Mouse (Mus musculus) right cerebral cortex, postnatal 4 days (tissue): ENCODE measurements around the gene Pars2.
A peak's percentile ranks its signal among the peaks of the same experiment; 100 is the strongest.

Experiments
- DNase-seq: peaks from one replicate; pipeline ENCODE4 v3.0.0-alpha.2; 2022

Pars2 gene

GRCm38 (mm10) chr4:106643483-106644217 lies 7.2 kb upstream of the Pars2 start:
- no peak for DNase-seq

DNA sequence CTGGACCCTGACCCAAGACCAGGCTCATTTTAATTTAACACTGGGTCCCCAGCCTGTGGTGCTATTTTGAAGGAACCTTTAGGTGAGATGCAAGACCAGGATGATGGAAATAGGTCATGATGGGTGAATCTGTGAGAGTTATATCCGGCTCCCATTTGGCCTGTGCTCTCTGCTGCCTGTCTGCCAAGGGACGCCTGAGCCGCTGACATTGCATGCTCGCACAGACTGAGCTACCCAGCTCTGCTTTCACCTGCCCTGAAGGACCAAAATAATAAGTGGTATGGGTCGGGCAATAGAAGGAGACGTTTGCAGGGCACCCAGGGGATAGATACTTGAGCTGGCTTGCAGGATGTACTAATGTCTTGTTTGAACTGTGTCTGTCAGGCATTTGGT lies 6.7 kb upstream of the Pars2 start:
- no peak for DNase-seq

- no peak for DNase-seq
Observed at GRCm38 (mm10) chr4:106645797-106646196, 5.1 kb upstream of the Pars2 start.

DNA sequence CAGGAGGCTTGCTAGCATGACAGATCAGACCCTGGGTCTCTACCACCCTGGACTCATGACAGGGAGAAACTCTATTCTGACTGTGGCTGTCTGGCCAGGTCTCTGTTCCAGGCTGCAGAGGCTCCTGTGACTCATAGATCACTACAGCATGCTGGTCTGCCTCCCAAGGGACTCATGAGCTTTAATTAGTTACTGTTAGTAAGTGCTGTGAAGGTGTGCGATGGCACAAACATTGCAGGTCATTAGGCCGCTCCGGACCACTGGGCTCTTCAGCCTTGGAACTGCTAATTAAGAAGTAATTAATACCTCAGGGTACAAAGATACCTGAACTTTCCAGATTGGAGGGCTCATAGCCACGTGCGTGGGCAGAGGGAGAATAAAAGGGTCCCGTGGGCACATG lies 3.7 kb upstream of the Pars2 start:
- no peak for DNase-seq

DNA sequence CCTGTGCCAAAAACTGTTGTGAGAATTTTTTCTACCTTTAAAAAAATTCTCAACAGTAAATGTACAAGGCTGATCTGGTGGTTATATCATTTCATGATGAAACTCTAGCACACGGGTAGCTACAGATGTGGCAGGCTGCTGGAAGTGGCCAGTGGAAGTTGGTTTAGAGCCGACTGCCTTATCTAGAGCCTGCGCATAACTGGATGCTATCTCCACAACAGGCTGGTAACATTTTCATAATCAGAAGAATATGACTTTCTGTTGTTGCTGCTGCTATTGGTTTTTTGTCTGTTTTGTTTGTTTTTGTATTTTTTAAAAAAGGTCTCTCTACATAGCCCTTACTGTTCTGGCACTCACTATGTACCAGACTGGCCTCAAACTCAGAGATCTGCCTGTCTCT lies 1.7 kb downstream of the Pars2 start:
- no peak for DNase-seq

DNA sequence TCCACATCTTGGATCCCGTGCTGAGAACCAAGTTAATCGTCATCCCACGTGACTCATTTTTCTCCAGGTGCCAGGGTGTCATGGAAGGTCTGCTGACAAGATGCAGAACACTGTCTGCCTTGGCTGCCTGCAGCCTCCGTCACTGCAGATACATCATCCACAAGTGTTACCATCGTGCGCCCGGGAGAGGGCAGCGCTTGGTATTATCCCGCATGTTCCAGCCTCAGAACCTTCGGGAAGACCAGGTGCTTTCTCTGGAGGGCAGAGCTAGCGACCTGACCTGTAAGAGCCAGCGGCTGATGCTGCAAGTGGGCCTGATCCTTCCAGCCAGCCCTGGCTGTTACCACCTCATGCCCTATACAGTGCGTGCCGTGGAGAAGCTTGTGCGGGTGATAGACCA lies 2.2 kb downstream of the Pars2 start:
- DNase-seq, result no peak

DNA sequence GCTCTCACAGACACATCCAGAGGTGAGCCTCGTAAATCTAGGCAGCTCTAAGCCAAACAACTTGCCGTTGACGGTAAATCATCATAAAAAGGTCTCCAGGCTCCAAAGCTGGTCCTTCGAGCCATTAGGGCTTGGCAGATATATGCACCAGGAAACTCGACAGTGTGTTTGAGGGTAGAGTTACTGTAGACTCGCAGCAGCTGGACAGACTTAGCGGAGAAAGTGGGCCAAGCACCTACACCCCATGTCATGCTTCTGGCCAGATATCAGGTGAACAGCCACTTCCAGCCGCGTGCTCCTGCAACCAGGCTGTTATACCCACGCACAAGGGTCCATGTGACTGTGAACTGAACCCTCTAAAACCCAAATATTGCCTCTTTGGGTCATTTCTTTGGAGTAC lies 4.8 kb downstream of the Pars2 start:
- DNase-seq, result no peak

DNA sequence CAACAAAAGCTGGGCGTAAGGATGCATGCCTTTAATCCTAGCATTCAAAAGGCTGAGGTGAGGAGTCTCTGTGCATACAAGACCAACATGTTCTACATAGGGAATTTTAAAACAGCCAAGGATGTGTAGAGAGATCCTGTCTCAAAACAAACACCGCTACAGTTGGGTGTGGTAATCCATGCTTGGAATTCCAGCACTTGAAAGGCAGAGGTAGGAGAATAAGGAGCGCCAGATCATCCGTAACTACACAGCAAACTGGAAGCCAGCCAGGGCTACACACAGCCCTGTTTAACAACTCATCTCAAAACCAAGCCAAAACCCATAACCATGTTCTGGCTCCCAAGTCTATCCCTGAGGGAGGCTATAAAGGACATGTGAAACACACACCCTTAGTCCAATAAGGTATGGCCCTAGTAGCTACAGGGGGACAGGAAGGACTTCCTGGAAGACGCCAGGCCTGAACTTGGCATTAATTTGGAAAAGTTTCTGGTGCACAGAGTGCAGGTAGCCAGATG lies 13.1 kb downstream of the Pars2 start:
- no peak for DNase-seq

GRCm38 (mm10) chr4:106664697-106665096 lies 13.8 kb downstream of the Pars2 start:
- DNase-seq, result no peak

- DNase-seq, result no peak
Observed at GRCm38 (mm10) chr4:106665269-106665668, 14.4 kb downstream of the Pars2 start.

- no peak for DNase-seq
Observed at GRCm38 (mm10) chr4:106665673-106666072, 14.8 kb downstream of the Pars2 start.

DNA sequence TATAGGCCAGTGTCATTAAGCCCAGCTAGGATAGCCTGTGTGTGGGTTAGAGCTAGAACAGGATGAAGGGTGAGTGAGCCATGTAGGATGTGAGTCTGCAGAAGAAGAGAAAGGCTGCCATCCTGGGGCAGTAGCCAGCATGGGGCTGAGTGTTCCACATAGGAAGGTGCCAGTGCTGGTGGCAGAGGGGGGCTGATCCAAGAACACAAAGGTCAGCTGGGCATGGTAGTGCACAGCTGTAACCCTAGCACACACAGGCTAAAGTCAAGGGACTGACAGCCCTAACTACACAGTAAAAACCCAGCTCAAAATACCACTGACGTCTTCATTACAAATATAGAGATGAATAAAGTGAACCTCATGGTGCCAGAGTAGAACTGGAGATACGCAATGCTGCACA lies 15.7 kb downstream of the Pars2 start:
- no peak for DNase-seq

DNA sequence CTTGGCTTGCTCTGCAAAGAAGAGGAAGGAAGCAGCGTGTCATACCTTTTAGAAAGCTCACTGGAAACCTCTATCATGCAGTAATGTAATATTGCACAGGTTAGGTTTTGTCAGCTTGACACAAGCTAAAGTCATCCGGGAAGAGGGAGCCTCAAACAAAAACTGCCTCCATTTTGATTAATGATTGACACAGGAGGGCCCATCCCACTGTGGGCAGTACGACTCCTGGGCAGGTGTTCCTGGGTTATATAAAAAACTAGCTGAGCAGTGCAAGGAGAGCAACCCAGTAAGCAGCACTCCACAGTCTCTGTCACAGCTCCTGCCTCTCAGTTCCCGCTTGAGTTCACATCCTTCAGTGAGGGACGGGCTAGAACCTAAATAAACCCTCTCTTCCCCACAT lies 25.9 kb downstream of the Pars2 start:
- DNase-seq, result no peak

DNA sequence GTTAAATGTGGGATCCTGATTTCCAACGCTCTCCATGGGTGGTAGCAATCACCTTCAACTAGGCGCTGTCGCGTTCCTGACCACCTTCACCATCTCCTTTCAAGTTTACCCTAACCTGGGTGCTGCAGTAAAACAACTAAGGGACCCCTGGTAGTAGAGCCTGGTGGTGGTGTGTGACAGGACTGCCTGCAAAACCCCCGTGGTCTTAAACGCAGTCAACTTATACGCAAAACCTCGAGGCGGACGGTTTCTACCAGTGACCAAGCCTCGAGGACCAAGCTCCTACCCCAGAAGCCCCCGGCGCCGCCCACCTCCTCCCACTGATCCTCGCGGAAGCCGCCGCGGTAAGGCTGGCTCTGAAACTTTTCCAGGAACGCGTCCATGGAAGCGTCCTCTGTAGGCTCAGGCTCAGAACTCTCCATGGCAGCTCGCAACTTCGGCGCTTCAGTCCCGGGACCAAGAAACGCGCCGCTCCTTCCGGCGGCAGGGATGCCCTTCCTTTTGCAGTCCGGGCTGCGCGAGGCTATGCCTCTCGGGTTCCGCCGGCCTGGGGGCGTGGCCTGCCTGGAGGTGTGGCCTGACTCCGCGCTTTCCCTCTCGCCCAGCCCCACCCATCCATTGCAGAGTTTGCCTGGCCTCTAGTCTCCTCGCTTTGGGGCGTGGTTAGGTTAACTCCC lies 27.7 kb downstream of the Pars2 start, which contains the start of gene Ttc4:
TSS of gene Ttc4 (minus strand) at position 503 of the 677 bp plus-strand sequence.
- DNase-seq, result peak; percentile 87

GRCm38 (mm10) chr4:106679152-106679551 lies 28.3 kb downstream of the Pars2 start:
- no peak for DNase-seq

DNA sequence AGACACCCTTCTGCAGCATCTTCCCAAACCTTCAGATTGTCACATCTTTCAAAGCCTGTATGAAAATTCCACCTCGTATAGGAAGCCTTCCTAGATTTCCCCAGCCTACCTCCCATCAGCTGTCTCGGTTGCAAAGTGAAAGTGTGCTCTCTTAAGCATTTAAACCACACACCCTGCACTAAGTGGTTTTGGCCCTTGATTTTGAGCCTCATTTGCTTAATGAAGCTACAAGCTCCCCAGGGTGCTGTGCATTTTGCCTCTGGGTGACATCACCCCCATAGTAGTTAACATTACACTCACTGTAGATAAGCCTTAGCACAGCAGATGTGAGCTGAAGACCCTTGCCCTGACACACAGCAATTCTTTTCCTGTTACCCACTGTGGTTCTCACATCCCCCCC lies 30.1 kb downstream of the Pars2 start:
- DNase-seq, result no peak

GRCm38 (mm10) chr4:106688636-106689296 lies 37.9 kb downstream of the Pars2 start:
- no peak for DNase-seq

DNA sequence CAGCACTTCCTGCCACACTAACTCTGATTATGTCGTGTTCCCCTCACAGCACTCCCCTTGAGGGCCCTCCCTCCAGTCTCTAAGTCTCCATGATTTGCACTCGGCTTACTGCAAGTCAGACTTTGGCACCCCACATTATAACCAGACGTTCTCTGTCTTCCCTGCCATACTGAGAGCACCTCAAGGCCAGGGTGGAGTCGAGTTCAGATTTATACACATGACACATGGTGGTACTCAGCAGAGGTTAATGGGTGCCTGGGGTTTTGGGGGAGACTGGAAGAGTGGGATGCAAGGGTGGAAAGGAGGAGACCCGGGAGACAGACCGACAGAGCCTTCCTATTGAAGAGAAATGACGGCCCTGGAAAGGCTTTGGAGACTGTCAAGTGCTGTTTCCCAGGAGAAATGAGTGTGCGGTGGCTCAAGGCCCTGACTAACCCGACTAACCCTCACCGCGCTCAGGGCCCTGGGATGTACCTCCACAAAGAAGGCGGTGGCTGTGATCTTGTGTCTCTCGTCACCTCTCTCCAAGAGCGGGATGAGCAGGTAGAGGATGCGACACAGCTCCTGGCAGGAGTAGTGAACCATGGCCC lies 43.1 kb downstream of the Pars2 start:
- DNase-seq, result no peak

DNA sequence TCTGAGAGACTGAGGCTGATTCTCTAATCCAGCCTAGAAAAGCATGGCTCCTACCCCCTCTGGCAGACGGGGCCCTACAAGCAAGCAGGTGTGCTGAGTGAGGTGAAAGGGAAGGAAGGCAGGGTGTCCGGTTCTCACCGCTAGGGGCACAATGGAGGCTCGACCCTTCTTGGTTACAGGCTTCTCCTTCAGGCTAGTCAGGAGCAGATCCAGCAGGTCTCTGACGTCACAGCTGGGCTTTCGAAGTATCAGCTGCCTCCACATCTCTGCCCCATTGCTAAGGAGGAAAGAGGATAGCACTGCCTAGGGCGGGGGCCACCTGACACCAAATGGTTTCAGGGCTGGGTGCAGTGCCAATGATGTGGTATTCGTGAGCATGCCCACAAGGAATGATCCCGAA lies 49.1 kb downstream of the Pars2 start:
- DNase-seq, result no peak

DNA sequence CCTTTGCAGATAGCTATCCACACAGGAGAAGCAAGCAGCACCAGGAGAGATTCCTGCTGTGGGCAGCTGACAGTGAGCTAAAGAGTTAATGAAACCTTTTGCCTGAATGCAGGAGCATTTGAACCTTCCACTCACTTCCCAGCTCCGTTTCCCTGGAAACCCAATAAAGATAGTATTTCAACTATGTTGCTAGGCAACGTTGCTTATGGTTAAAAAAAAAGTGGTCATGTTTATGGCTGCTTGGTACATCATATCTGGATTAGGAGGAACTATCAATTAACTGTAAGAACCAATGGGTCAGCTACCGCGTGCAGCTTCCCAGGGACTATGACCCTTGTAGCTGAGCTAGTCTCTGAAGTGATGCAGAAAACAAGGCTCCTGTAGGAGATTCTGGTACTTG lies 49.9 kb downstream of the Pars2 start:
- no peak for DNase-seq

DNA sequence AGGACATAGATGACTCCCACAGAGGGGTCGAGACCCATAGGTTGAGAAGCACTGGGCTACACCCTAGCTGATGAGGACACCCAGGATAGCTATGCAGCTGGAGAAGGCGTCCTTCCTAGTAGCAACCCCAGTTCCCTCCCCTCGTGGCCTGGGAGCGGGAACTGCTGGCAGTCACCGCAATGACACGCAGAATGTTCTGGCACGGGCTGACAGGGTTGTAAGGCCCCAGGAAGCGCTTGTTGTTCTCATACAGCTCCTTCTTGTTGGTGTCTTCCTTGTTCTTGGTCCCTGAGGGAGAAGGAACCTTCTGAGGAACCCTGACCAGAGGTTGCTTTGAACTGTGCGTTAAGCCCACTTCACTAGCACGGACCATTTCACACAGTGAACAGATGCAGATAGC lies 53.1 kb downstream of the Pars2 start:
- no peak for DNase-seq

GRCm38 (mm10) chr4:106704416-106704815 lies 53.5 kb downstream of the Pars2 start:
- peak; percentile 40 for DNase-seq
